Mouse (Mus musculus) myocyte (in vitro differentiated cells): ENCODE results near the gene Cct3.

Experiments used
- MAX ChIP-seq: IDR thresholded peaks from one replicate; pipeline ENCODE4 v1.6.1; 2011; ENCODE audit warnings: low read depth, mild to moderate bottlenecking, control low read depth
- POLR2A ChIP-seq: IDR thresholded peaks from one replicate; pipeline ENCODE4 v1.6.1; 2011; ENCODE audit warnings: low read depth, mild to moderate bottlenecking, control low read depth, moderate library complexity; ENCODE audit not compliant: insufficient read length
- POLR2AphosphoS2 ChIP-seq: IDR thresholded peaks from one replicate; pipeline ENCODE4 v1.6.1; 2011; ENCODE audit warnings: low read depth, control low read depth; ENCODE audit not compliant: insufficient read length
- TCF12 ChIP-seq: IDR thresholded peaks from one replicate; pipeline ENCODE4 v1.6.1; 2011; ENCODE audit warnings: mild to moderate bottlenecking, control low read depth; ENCODE audit not compliant: poor library complexity, insufficient read depth, severe bottlenecking

GRCm38 (mm10) chr3:88276529-88277143, 20.3 kb upstream of the Cct3 start:
- TF ChIP-seq POLR2A (no peak), TCF12 (no peak), POLR2AphosphoS2 (no peak), MAX (no peak)
